Mouse (Mus musculus) C2C12 (cell line): ENCODE measurements around the gene Map7.

Experiments used
- CEBPB ChIP-seq: IDR thresholded peaks from one replicate; pipeline ENCODE4 v1.6.1; 2011; ENCODE audit warnings: low read depth, mild to moderate bottlenecking, control low read depth, moderate library complexity
- CTCF ChIP-seq: IDR thresholded peaks from one replicate; pipeline ENCODE4 v1.5.1; 2011; ENCODE audit not compliant: control insufficient read depth, insufficient read depth, insufficient read length
- FOSL1 ChIP-seq: IDR thresholded peaks from one replicate; pipeline ENCODE4 v1.8.0; 2011; ENCODE audit warnings: mild to moderate bottlenecking, low read length; ENCODE audit not compliant: poor library complexity, insufficient read depth, severe bottlenecking
- MYOD1 ChIP-seq: IDR thresholded peaks from one replicate; pipeline ENCODE4 v1.6.1; 2011; ENCODE audit warnings: low read depth; ENCODE audit not compliant: control insufficient read depth, insufficient read length
- USF1 ChIP-seq: IDR thresholded peaks from one replicate; pipeline ENCODE4 v1.6.1; 2011; ENCODE audit warnings: low read depth, mild to moderate bottlenecking, control low read depth, moderate library complexity

DNA sequence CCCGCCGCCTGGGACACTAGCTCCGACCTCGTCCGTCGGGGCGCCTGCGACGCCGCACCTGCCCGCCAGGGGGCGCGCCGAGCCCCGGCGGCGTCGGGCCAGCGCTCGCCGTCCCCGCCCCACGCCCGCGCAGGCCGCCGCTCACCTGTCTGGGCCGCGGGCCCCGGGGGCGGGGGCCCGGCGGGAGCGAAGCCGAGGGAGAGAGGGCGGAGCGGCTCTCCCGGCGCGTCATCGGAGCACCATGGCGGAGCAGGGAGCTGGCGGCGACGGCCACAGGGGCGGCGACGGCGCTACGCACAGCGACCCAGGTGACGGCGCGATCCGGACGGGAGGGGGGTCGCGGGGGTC lies 476 bp downstream of the Map7 start:
- TF ChIP-seq CTCF (no peak), CEBPB (no peak), MYOD1 (no peak), FOSL1 (no peak), USF1 (no peak)
